Mouse (Mus musculus) neural tube, embryonic 13.5 days (tissue): ENCODE measurements around the gene Rpl41. TPM values are rescaled to one million over a fixed set of nuclear protein-coding genes. Genes with fewer than 3 reads are reported as not detected.
"Not testable (repeated sequence)": the region's sequence is repeated elsewhere in the genome, so short reads cannot be mapped to it uniquely, and the experiment has no call there.

Experiments used
- ATAC-seq: fragments of 200-750 bp; cut with Nextera tagmentation; 2 replicates; pipeline ENCODE4 v1.8.0; 2017; ENCODE audit warnings: low read depth, mild to moderate bottlenecking, moderate TSS enrichment, moderate library complexity
- H3K27ac ChIP-seq: fragments of 300-500 bp; sonication (generic); replicated peaks from 2 replicates; pipeline ENCODE4 v1.5.1; 2015; ENCODE audit warnings: moderate library complexity, mild to moderate bottlenecking, inconsistent platforms
- H3K27me3 ChIP-seq: fragments of 300-500 bp; sonication (generic); 2 replicates; pipeline ENCODE4 v1.6.1; 2015; ENCODE audit warnings: mild to moderate bottlenecking, inconsistent platforms
- H3K36me3 ChIP-seq: fragments of 300-500 bp; sonication (generic); 2 replicates; pipeline ENCODE4 v1.6.1; 2015; ENCODE audit warnings: mild to moderate bottlenecking, inconsistent platforms
- H3K4me1 ChIP-seq: fragments of 300-500 bp; sonication (generic); replicated peaks from 2 replicates; pipeline ENCODE4 v1.6.1; 2015; ENCODE audit warnings: inconsistent platforms
- H3K4me2 ChIP-seq: fragments of 300-500 bp; sonication (generic); 2 replicates; pipeline ENCODE4 v1.6.1; 2015; ENCODE audit warnings: inconsistent platforms, mild to moderate bottlenecking, moderate library complexity
- H3K4me3 ChIP-seq: fragments of 300-500 bp; sonication (generic); 2 replicates; pipeline ENCODE4 v1.5.1; 2015; ENCODE audit warnings: mild to moderate bottlenecking, inconsistent platforms
- H3K9ac ChIP-seq: fragments of 300-500 bp; sonication (generic); 2 replicates; pipeline ENCODE4 v1.6.1; 2015; ENCODE audit warnings: moderate library complexity, mild to moderate bottlenecking, inconsistent platforms
- H3K9me3 ChIP-seq: fragments of 300-500 bp; sonication (generic); 2 replicates; pipeline ENCODE4 v1.6.1; 2016; ENCODE audit warnings: inconsistent platforms
- WGBS: fragments of 180-500 bp; shearing (Covaris S2); methylation state at CpG from one replicate; pipeline ENCODE4 v1.1.7; 2015; 5-methylcytosine and 5-hydroxymethylcytosine counted together
- polyA plus RNA-seq: library from polyadenylated mRNA; unstranded; fragments of >200 nt; fragmentation: Nextera tagmentation; extraction: Ambion mirVana; gene quantifications from 2 replicates; pipeline ENCODE4 v1.2.1, GENCODE M21; 2015

Rpl41 gene
- polyA plus RNA-seq, 1 experiment from 2014 or later: 2,730 TPM

- WGBS: 7% methylated on average over 4 of the region's 4 CpGs
- Histone ChIP-seq H3K9me3 (no peaks in the 10 kb centered on the region), H3K27me3 (peaks cover 56% of the 10 kb centered on the region), H3K4me2 (no peak overlapping the region), H3K36me3 (no peaks in the 10 kb centered on the region), H3K9ac (no peak overlapping the region), H3K27ac (no peak overlapping the region), H3K4me1 (peaks cover 6% of the 10 kb centered on the region), H3K4me3 (no peak overlapping the region)
- no peak for ATAC-seq
Measured at GRCm38 (mm10) chr10:128584386-128584785, 35.3 kb upstream of the Rpl41 start.

- ATAC-seq: no peak
- Histone ChIP-seq H3K36me3 (no peaks in the 10 kb centered on the region), H3K9me3 (no peaks in the 10 kb centered on the region), H3K27me3 (peaks cover 49% of the 10 kb centered on the region), H3K27ac (no peak overlapping the region), H3K4me1 (no peaks in the 10 kb centered on the region), H3K9ac (no peak overlapping the region; the same call in 1 of the 2 replicates), H3K4me3 (no peak overlapping the region), H3K4me2 (no peak overlapping the region)
- WGBS: 23% methylated on average over 7 of the region's 7 CpGs
Measured at GRCm38 (mm10) chr10:128583644-128584043, 34.5 kb upstream of the Rpl41 start.

GRCm38 (mm10) chr10:128579731-128580130 is 30.6 kb upstream of the Rpl41 start:
- H3K9ac ChIP-seq: no peak overlapping the region
- no peaks in the 10 kb centered on the region for H3K9me3 ChIP-seq
- H3K36me3 ChIP-seq: no peaks in the 10 kb centered on the region
- H3K27me3 ChIP-seq: peaks cover 12% of the 10 kb centered on the region
- no peak overlapping the region for H3K27ac ChIP-seq
- no peak overlapping the region for H3K4me3 ChIP-seq
- no peaks in the 10 kb centered on the region for H3K4me1 ChIP-seq
- ATAC-seq: no peak
- WGBS: 93% methylated on average over 4 of the region's 4 CpGs
- H3K4me2 ChIP-seq: no peak overlapping the region

GRCm38 (mm10) chr10:128579298-128579697 is 30.2 kb upstream of the Rpl41 start:
- H3K9me3 ChIP-seq: no peaks in the 10 kb centered on the region
- H3K36me3 ChIP-seq: no peaks in the 10 kb centered on the region
- 86% methylated on average over 3 of the region's 3 CpGs for WGBS
- no peaks in the 10 kb centered on the region for H3K4me1 ChIP-seq
- H3K9ac ChIP-seq: no peak overlapping the region
- no peak for ATAC-seq
- H3K27ac ChIP-seq: no peak overlapping the region
- peaks cover 8% of the 10 kb centered on the region for H3K27me3 ChIP-seq
- H3K4me3 ChIP-seq: no peak overlapping the region
- no peak overlapping the region for H3K4me2 ChIP-seq

- ATAC-seq: no peak
- Histone ChIP-seq H3K9ac (no peak overlapping the region), H3K4me1 (no peaks in the 10 kb centered on the region), H3K27me3 (no peaks in the 10 kb centered on the region), H3K9me3 (no peaks in the 10 kb centered on the region), H3K4me3 (no peak overlapping the region), H3K4me2 (no peak overlapping the region), H3K36me3 (no peaks in the 10 kb centered on the region), H3K27ac (no peak overlapping the region)
- WGBS: 79% methylated on average over 11 of the region's 11 CpGs
Measured at GRCm38 (mm10) chr10:128578330-128578729, 29.2 kb upstream of the Rpl41 start.

GRCm38 (mm10) chr10:128575063-128575462 is 26.0 kb upstream of the Rpl41 start:
- Histone ChIP-seq H3K27ac (no peak overlapping the region), H3K27me3 (no peaks in the 10 kb centered on the region), H3K4me1 (no peaks in the 10 kb centered on the region), H3K4me2 (no peak overlapping the region), H3K36me3 (no peaks in the 10 kb centered on the region), H3K9me3 (no peaks in the 10 kb centered on the region), H3K9ac (no peak overlapping the region), H3K4me3 (no peak overlapping the region)
- no peak for ATAC-seq
- WGBS: 92% methylated on average over 2 of the region's 2 CpGs

- H3K4me1 ChIP-seq: peaks cover 25% of the 10 kb centered on the region
- 0% methylated on average over 58 of the region's 58 CpGs for WGBS
Measured at GRCm38 (mm10) chr10:128565788-128566531, 16.9 kb upstream of the Rpl41 start, which contains the start of gene Pa2g4. TSS of gene Pa2g4 (minus strand) at chr10:128565987.

GRCm38 (mm10) chr10:128565206-128565787 is 16.2 kb upstream of the Rpl41 start:
- H3K4me2 ChIP-seq: peak overlapping the region; percentile 96
- peaks cover 25% of the 10 kb centered on the region for H3K4me1 ChIP-seq
- ATAC-seq: peak; percentile 62
- no peaks in the 10 kb centered on the region for H3K27me3 ChIP-seq
- H3K27ac ChIP-seq: peak overlapping the region; percentile 86
- peaks cover 32% of the 10 kb centered on the region for H3K36me3 ChIP-seq
- H3K4me3 ChIP-seq: peak overlapping the region; percentile 79
- H3K9me3 ChIP-seq: no peaks in the 10 kb centered on the region
- H3K9ac ChIP-seq: peak overlapping the region; percentile 92
- under 1% methylated on average over 45 of the region's 46 CpGs for WGBS

More at GRCm38 (mm10) chr10:128565788-128566531, 16.9 kb upstream of the Rpl41 start, which contains the start of gene Pa2g4:
- H3K36me3 ChIP-seq: peaks cover 26% of the 10 kb centered on the region
- H3K9me3 ChIP-seq: no peaks in the 10 kb centered on the region
- H3K4me3 ChIP-seq: peak within 1 kb of the TSS; percentile 79
- peak within 1 kb of the TSS; percentile 96 for H3K4me2 ChIP-seq
- peak; percentile 99 for ATAC-seq
- H3K27ac ChIP-seq: peak within 1 kb of the TSS; percentile 92
- H3K27me3 ChIP-seq: no peaks in the 10 kb centered on the region
- H3K9ac ChIP-seq: peak within 1 kb of the TSS; percentile 92

- no peak overlapping the region for H3K27ac ChIP-seq
- peak overlapping the region; percentile 96 for H3K4me2 ChIP-seq
- H3K4me3 ChIP-seq: no peak overlapping the region
- no peaks in the 10 kb centered on the region for H3K9me3 ChIP-seq
- H3K9ac ChIP-seq: peak overlapping the region; percentile 92
- H3K36me3 ChIP-seq: peaks cover 50% of the 10 kb centered on the region
- whole genome bisulfite sequencing: 95% methylated on average over 6 of the region's 6 CpGs
- H3K4me1 ChIP-seq: peaks cover 25% of the 10 kb centered on the region
- no peak for ATAC-seq
- no peaks in the 10 kb centered on the region for H3K27me3 ChIP-seq
Measured at GRCm38 (mm10) chr10:128563544-128563943, 14.4 kb upstream of the Rpl41 start.

GRCm38 (mm10) chr10:128556963-128557362 is 7.9 kb upstream of the Rpl41 start:
- H3K4me2 ChIP-seq: no peak overlapping the region
- no peak overlapping the region for H3K27ac ChIP-seq
- no peak overlapping the region for H3K9ac ChIP-seq
- H3K36me3 ChIP-seq: peaks cover 51% of the 10 kb centered on the region
- no peak overlapping the region for H3K4me3 ChIP-seq
- 86% methylated on average over 6 of the region's 6 CpGs for WGBS
- H3K9me3 ChIP-seq: no peaks in the 10 kb centered on the region
- no peak for ATAC-seq
- H3K27me3 ChIP-seq: no peaks in the 10 kb centered on the region
- H3K4me1 ChIP-seq: no peaks in the 10 kb centered on the region

GRCm38 (mm10) chr10:128556286-128556685 is 7.2 kb upstream of the Rpl41 start:
- H3K27me3 ChIP-seq: no peaks in the 10 kb centered on the region
- peaks cover 45% of the 10 kb centered on the region for H3K36me3 ChIP-seq
- no peak overlapping the region for H3K9ac ChIP-seq
- H3K27ac ChIP-seq: no peak overlapping the region
- no peaks in the 10 kb centered on the region for H3K9me3 ChIP-seq
- ATAC-seq: no peak
- H3K4me1 ChIP-seq: no peaks in the 10 kb centered on the region
- H3K4me3 ChIP-seq: no peak overlapping the region
- H3K4me2 ChIP-seq: no peak overlapping the region

- not testable (repeated sequence) for H3K4me2 ChIP-seq, H3K4me3 ChIP-seq, H3K4me1 ChIP-seq, H3K9ac ChIP-seq, ATAC-seq, H3K9me3 ChIP-seq, H3K27ac ChIP-seq, H3K27me3 ChIP-seq
- 100% methylated on average over 1 of the region's 1 CpGs for WGBS
- H3K36me3 ChIP-seq: peaks cover 37% of the 10 kb centered on the region
Measured at GRCm38 (mm10) chr10:128555567-128555966, 6.5 kb upstream of the Rpl41 start.
